Mouse (Mus musculus): ENCODE results near the gene Rlf. TPM values are rescaled to one million over a fixed set of nuclear protein-coding genes. Genes with fewer than 3 reads are reported as not detected.

Rlf gene
- polyA plus RNA-seq, 2 experiments: 17.7 to 19.5 TPM

GRCm38 (mm10) chr4:121230943-121231614, 16.2 kb upstream of the Rlf start:
- 7% methylated on average over 16 of the region's 16 CpGs for WGBS
- ATAC-seq (ENCODE audit: low FRiP score, low read depth) (no peak), DNase-seq (ENCODE audit: low spot score) (no peak)
- Histone ChIP-seq H3K9me3 (ENCODE audit: control insufficient read depth, low read length) (no peaks in the 10 kb centered on the region), H3K27me3 (ENCODE audit: control insufficient read depth, insufficient read depth, low read length) (no peaks in the 10 kb centered on the region), H3K4me3 (replicated peaks; ENCODE audit: low read length) (no peak overlapping the region), H3K36me3 (ENCODE audit: control insufficient read depth, insufficient read depth, low read length) (no peaks in the 10 kb centered on the region), H3K4me1 (ENCODE audit: control insufficient read depth, insufficient read depth, low read length) (no peaks in the 10 kb centered on the region), H3K27ac (replicated peaks; ENCODE audit: low read depth, low read length) (no peak overlapping the region), H3K9ac (ENCODE audit: low read depth, low read length, severe bottlenecking) (no peak overlapping the region), H3K4me2 (replicated peaks; ENCODE audit: low read depth, low read length, severe bottlenecking) (no peak overlapping the region)
- no peak for TF ChIP-seq POLR2A (IDR thresholded peaks at IDR 0.05; ENCODE audit: borderline replicate concordance, extremely low read depth, insufficient read depth, insufficient read length)

DNA sequence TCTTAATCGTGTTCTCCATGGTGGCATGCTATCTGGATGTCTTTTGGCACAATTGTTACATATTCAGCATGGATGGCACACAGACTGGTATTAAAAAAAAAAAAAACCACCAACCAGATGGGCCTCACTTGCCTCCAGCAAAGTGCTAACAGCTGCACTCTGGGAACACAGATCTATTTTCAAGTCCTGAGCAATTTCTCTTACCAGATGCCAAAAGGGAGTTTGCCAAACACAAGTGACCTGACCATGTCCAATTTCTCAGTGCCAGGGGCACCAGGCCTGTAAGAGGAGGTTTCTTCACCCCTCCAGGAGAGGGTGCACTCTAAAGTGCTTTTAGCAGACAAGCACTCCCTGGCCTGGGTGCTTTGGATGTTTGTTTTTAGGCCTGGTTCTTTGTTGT, 12.2 kb upstream of the Rlf start:
- DNase-seq (ENCODE audit: low spot score) (no peak), ATAC-seq (ENCODE audit: low FRiP score, low read depth) (no peak)
- Histone ChIP-seq H3K27ac (replicated peaks; ENCODE audit: low read depth, low read length) (no peak overlapping the region), H3K4me2 (replicated peaks; ENCODE audit: low read depth, low read length, severe bottlenecking) (no peak overlapping the region), H3K4me3 (replicated peaks; ENCODE audit: low read length) (no peak overlapping the region), H3K9me3 (ENCODE audit: control insufficient read depth, low read length) (no peaks in the 10 kb centered on the region), H3K36me3 (ENCODE audit: control insufficient read depth, insufficient read depth, low read length) (no peaks in the 10 kb centered on the region), H3K9ac (ENCODE audit: low read depth, low read length, severe bottlenecking) (no peak overlapping the region), H3K27me3 (ENCODE audit: control insufficient read depth, insufficient read depth, low read length) (no peaks in the 10 kb centered on the region), H3K4me1 (ENCODE audit: control insufficient read depth, insufficient read depth, low read length) (no peaks in the 10 kb centered on the region)
- WGBS: 46% methylated on average over 1 of the region's 1 CpGs
- no peak for TF ChIP-seq POLR2A (IDR thresholded peaks at IDR 0.05; ENCODE audit: borderline replicate concordance, extremely low read depth, insufficient read depth, insufficient read length)

DNA sequence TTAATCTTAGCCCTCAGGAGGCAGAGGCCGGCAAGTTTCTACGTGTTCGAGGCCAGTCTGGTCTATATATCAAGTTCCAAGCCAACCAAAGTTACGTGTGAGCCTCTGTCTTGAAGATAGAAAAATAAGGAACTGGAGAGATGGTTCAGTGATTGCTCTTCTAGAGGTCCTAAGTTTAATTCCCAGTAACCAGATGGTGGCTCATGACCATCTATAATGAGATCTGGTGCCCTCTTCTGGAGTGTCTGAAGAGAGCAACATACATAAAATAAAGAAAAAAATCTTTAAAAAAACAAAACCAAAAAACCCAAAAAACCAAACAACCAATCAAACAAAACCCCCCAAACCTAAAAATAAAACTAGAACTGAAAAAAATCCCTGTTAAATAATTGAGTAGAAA, 10.3 kb upstream of the Rlf start:
- no peak overlapping the region for H3K4me2 ChIP-seq (replicated peaks; ENCODE audit: low read depth, low read length, severe bottlenecking)
- no peak for ATAC-seq (ENCODE audit: low FRiP score, low read depth)
- no peaks in the 10 kb centered on the region for H3K27me3 ChIP-seq (ENCODE audit: control insufficient read depth, insufficient read depth, low read length)
- H3K9me3 ChIP-seq (ENCODE audit: control insufficient read depth, low read length): no peaks in the 10 kb centered on the region
- H3K27ac ChIP-seq (replicated peaks; ENCODE audit: low read depth, low read length): no peak overlapping the region
- no peak overlapping the region for H3K9ac ChIP-seq (ENCODE audit: low read depth, low read length, severe bottlenecking)
- no peaks in the 10 kb centered on the region for H3K4me1 ChIP-seq (ENCODE audit: control insufficient read depth, insufficient read depth, low read length)
- H3K36me3 ChIP-seq (ENCODE audit: control insufficient read depth, insufficient read depth, low read length): no peaks in the 10 kb centered on the region
- no peak for DNase-seq (ENCODE audit: low spot score)
- no peak overlapping the region for H3K4me3 ChIP-seq (replicated peaks; ENCODE audit: low read length)
- 86% methylated on average over 4 of the region's 4 CpGs for WGBS
- TF ChIP-seq POLR2A (IDR thresholded peaks at IDR 0.05; ENCODE audit: borderline replicate concordance, extremely low read depth, insufficient read depth, insufficient read length): no peak

DNA sequence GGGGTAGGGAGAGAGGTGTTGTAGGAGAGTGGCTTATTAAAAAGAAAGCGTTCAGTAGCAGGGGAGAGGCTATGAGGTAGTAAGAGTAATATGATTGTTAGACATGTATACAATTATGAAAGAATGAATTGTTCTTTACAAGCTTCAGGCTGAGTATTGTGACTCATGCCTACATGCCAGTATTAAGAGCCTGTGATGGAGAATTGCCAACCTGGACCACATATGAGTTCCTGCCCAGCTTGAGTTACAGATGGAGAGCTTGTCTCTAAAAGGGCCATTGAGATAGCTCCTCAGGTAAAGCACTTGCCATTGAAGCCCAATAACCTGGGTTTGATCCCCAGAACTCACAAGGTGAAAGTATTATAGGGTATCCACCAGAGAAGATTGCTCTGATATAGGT, 8.3 kb upstream of the Rlf start:
- no peak for TF ChIP-seq POLR2A (IDR thresholded peaks at IDR 0.05; ENCODE audit: borderline replicate concordance, extremely low read depth, insufficient read depth, insufficient read length)
- 72% methylated on average over 1 of the region's 1 CpGs for WGBS
- Histone ChIP-seq H3K4me3 (replicated peaks; ENCODE audit: low read length) (no peak overlapping the region), H3K9ac (ENCODE audit: low read depth, low read length, severe bottlenecking) (no peak overlapping the region), H3K27ac (replicated peaks; ENCODE audit: low read depth, low read length) (no peak overlapping the region), H3K9me3 (ENCODE audit: control insufficient read depth, low read length) (no peaks in the 10 kb centered on the region), H3K4me1 (ENCODE audit: control insufficient read depth, insufficient read depth, low read length) (no peaks in the 10 kb centered on the region), H3K4me2 (replicated peaks; ENCODE audit: low read depth, low read length, severe bottlenecking) (no peak overlapping the region), H3K36me3 (ENCODE audit: control insufficient read depth, insufficient read depth, low read length) (no peaks in the 10 kb centered on the region), H3K27me3 (ENCODE audit: control insufficient read depth, insufficient read depth, low read length) (no peaks in the 10 kb centered on the region)
- DNase-seq (ENCODE audit: low spot score): no peak
- no peak for ATAC-seq (ENCODE audit: low FRiP score, low read depth)

GRCm38 (mm10) chr4:121216216-121216615, 1.3 kb upstream of the Rlf start:
- TF ChIP-seq POLR2A (IDR thresholded peaks at IDR 0.05; ENCODE audit: borderline replicate concordance, extremely low read depth, insufficient read depth, insufficient read length): no peak
- no peak overlapping the region for H3K9ac ChIP-seq (ENCODE audit: low read depth, low read length, severe bottlenecking)
- no peak for ATAC-seq (ENCODE audit: low FRiP score, low read depth)
- peaks cover 13% of the 10 kb centered on the region for H3K4me1 ChIP-seq (ENCODE audit: control insufficient read depth, insufficient read depth, low read length)
- H3K27ac ChIP-seq (replicated peaks; ENCODE audit: low read depth, low read length): no peak overlapping the region
- no peaks in the 10 kb centered on the region for H3K36me3 ChIP-seq (ENCODE audit: control insufficient read depth, insufficient read depth, low read length)
- no peaks in the 10 kb centered on the region for H3K27me3 ChIP-seq (ENCODE audit: control insufficient read depth, insufficient read depth, low read length)
- 62% methylated on average over 2 of the region's 2 CpGs for WGBS
- no peak overlapping the region for H3K4me3 ChIP-seq (replicated peaks; ENCODE audit: low read length)
- DNase-seq (ENCODE audit: low spot score): no peak
- H3K9me3 ChIP-seq (ENCODE audit: control insufficient read depth, low read length): no peaks in the 10 kb centered on the region
- H3K4me2 ChIP-seq (replicated peaks; ENCODE audit: low read depth, low read length, severe bottlenecking): no peak overlapping the region

All from limb, embryonic 14.5 days (tissue).